Mouse (Mus musculus): ENCODE measurements at regions not wholly inside any gene's neighbourhood (a gene's known extent, or its start where the extent isn't known, plus 50 kb on each side); places are given as distances from the start of the nearest gene placed in this dataset.

- DNase-seq (ENCODE audit: low spot score), result no peak
These were observed 138.5 kb upstream of the Slco3a1 start for GRCm38 (mm10) chr7:74693049-74693448.

DNA sequence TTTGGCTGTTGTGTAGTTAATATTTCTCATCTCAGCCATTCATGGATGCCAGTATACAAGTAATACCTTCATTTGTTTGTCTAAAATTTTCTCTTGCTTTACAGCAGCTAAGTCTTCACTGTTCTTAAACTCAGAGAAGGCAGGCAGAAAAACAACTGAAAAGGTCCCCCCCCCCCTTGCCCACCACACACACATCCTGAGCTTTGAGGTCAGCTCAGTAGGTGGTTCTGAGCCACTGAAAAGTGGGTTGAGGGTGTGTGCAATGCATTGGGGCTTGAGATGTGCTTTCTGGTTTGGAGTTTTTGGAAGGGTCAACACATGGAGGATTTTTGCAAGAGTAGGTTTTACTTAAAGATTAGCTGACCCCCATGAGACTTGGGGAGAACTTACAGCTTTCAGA is 136.1 kb upstream of the Slco3a1 start:
- no peak for DNase-seq (ENCODE audit: low spot score)

DNA sequence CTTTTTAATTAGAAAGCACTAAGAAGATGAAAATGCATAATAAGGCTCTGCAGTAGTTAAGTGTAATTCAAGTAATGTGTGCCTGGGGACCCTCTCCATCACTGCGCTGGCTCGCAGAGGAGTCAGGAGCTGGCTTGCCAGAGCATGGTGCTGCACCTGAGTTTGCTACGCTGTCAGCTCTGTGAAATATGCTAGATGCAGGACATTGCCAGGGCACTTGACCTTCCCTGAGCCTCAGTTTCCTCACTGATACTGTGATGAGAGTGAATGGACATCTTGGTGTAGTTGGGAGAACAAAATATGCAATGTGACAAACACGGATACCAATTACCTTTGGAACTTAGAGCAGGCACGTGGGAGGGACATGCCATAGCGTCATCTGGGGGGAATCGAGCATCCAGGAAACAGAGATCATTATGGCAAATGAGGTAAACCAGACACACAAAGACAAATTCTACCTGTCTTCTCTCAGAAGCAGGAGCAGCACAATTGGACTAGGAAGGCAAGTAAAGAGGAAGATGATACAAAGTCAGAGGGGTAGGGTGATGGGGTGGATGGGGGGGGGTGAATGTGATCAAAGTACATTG is 133.6 kb upstream of the Slco3a1 start:
- DNase-seq (ENCODE audit: low spot score), result no peak

- no peak for DNase-seq (ENCODE audit: low spot score)
These were observed 132.9 kb upstream of the Slco3a1 start for GRCm38 (mm10) chr7:74687303-74688115.

- DNase-seq (ENCODE audit: low spot score), result peak; percentile 30
These were observed 129.4 kb upstream of the Slco3a1 start for GRCm38 (mm10) chr7:74683979-74684378.

DNA sequence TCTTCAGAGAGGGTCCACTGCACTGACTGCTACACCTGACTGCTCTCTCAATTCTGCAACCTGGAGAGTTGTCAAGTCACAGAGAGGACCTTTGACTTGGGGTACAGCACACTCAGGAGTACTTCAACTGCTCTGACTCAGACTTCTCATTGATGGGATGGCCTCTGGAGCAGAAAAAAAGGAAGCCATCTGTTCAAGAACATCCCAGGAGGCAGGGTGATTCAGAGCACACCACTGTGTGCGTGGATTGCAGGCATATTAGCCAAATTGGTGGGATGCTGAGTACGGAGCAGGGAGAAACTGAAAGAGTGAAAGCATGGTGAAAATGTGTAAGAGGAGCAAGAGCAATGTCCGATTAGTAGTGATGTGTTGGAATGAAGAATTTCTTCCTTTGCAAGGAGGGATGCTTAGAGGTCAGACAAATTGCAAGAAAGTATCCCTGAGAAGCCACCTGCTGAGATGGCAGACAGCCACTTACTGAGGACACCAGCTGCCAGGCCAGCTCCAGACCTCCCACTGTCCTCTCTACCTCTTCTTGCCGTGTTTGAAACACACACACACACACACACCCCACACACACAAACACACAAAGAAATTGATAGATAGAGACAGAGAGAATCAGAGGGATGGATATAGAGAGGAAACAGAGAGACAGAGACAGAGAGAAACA is 119.2 kb upstream of the Slco3a1 start:
- DNase-seq (ENCODE audit: low spot score), result no peak

DNA sequence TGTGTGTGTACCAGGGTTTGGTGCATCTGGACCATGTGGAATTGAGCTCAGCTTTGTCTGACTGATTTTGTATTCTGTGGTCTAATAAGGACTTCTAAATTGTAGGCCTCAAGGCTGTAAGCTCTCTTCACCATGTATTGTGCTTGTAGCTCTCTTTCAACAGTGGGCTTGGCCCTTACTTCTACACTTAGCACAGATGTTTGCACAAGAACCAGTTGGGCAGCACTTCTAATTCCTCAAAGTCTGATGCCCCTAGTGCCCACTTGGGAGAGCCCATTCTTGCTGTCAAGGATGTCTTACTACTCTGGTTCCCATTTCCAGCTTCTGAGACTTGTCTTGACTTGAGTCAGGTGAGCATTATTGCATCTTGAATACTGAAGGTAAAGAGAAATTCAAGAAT is 114.5 kb upstream of the Slco3a1 start:
- DNase-seq (ENCODE audit: low spot score), result no peak

GRCm38 (mm10) chr7:74667106-74667505 is 112.5 kb upstream of the Slco3a1 start:
- DNase-seq (ENCODE audit: low spot score), result no peak

DNA sequence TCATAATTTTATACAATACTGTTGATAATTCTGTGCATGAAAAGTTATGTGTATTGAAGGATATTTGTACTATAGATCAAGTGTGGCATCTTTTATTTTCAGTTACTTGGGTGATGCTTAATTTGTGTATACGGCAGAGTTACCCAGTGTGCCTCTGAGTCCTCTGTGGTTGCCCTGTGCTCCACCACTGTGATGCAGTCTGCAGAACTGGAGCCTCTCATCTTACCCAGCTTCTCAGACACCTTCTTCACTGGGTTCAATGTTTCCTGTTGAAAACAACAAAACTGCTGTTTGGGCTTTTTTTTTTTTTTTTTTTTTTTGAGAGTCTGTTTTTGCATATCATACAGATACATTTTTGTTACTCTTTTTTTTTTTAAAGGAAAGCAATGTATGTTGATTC is 109.2 kb upstream of the Slco3a1 start:
- no peak for DNase-seq (ENCODE audit: low spot score)

DNA sequence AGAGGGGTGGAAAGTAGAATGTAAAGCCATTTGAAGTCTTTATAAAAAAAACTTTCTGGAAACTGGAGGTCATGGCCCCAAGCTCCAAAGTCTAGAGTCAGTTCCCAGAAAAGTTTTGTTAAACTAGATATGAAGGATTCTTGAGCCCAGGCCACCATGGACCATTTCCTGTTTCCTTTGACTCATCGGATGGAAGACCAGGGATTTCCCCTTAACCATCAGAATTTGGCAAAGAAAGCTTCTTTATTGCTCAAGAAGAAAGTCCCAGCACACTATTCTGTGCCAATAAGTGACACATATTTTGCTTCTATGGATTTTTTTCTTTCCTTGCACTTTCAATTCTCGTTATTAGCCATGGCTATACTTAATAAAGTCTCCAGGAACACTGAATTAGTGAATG is 92.7 kb upstream of the Slco3a1 start:
- no peak for DNase-seq (ENCODE audit: low spot score)

DNA sequence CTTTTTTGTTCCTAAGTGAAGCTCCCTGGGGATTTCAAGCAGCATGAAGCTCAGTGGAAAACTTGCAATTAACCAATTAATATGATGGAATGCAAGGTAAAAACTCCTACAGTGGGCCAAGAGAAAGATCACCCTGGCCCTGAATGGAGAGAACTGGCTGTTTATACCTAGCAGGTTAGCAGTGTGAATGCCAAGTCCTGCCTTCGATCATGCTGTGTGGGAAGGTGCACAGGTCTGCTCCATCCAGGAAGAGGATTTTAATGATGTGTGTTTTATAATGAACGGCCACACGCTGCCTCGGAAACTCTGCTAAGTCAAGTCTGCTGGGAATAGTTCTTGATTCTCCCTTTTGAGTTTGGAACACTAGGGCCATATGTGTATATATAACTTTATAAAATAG is 85.6 kb upstream of the Slco3a1 start:
- no peak for DNase-seq (ENCODE audit: low spot score)

- no peak for DNase-seq (ENCODE audit: low spot score)
These were observed 77.6 kb upstream of the Slco3a1 start for GRCm38 (mm10) chr7:74632217-74632616.

GRCm38 (mm10) chr7:74628799-74629468 is 74.4 kb upstream of the Slco3a1 start:
- DNase-seq (ENCODE audit: low spot score), result no peak
